Mouse (Mus musculus): Measurements from ENCODE around the gene Zfand3. TPM values are rescaled to one million over a fixed set of nuclear protein-coding genes. Genes with fewer than 3 reads are reported as not detected.

Gene Zfand3
- polyA plus RNA-seq, 1 experiment from 2014 or later: 43.0 TPM

GRCm38 (mm10) chr17:30205062-30205825 lies 200.7 kb downstream of the Zfand3 start:
- H3K36me3 ChIP-seq: peaks cover 11% of the 10 kb centered on the region; the same call in 1 of the 2 replicates
- H3K4me1 ChIP-seq (replicated peaks): peaks cover 14% of the 10 kb centered on the region
- ATAC-seq: no peak
- H3K4me3 ChIP-seq (replicated peaks): no peak overlapping the region
- WGBS: 91% methylated on average over 17 of the region's 17 CpGs
- no peak overlapping the region for H3K9ac ChIP-seq
- H3K4me2 ChIP-seq (replicated peaks): no peak overlapping the region
- H3K27ac ChIP-seq: no peak overlapping the region
- H3K27me3 ChIP-seq (replicated peaks): no peaks in the 10 kb centered on the region
- H3K9me3 ChIP-seq: no peaks in the 10 kb centered on the region

- H3K36me3 ChIP-seq: peaks cover 11% of the 10 kb centered on the region; the same call in 1 of the 2 replicates
- no peaks in the 10 kb centered on the region for H3K27me3 ChIP-seq (replicated peaks)
- no peak overlapping the region for H3K4me2 ChIP-seq (replicated peaks)
- no peaks in the 10 kb centered on the region; the same call in 1 of the 2 replicates for H3K4me1 ChIP-seq (replicated peaks)
- H3K27ac ChIP-seq: no peak overlapping the region
- WGBS: 83% methylated on average over 8 of the region's 8 CpGs
- H3K9me3 ChIP-seq: no peaks in the 10 kb centered on the region
- H3K4me3 ChIP-seq (replicated peaks): no peak overlapping the region
- H3K9ac ChIP-seq: no peak overlapping the region
- no peak for ATAC-seq
These were observed 205.7 kb downstream of the Zfand3 start for GRCm38 (mm10) chr17:30210262-30210661.

- no peak for ATAC-seq
- Histone ChIP-seq H3K4me1 (replicated peaks) (no peaks in the 10 kb centered on the region; the same call in 1 of the 2 replicates), H3K9me3 (no peaks in the 10 kb centered on the region), H3K4me2 (replicated peaks) (no peak overlapping the region), H3K27ac (no peak overlapping the region), H3K4me3 (replicated peaks) (no peak overlapping the region), H3K27me3 (replicated peaks) (no peaks in the 10 kb centered on the region), H3K9ac (no peak overlapping the region), H3K36me3 (peaks cover 11% of the 10 kb centered on the region; the same call in 1 of the 2 replicates)
- WGBS: 91% methylated on average over 6 of the region's 6 CpGs
These were observed 206.4 kb downstream of the Zfand3 start for GRCm38 (mm10) chr17:30210936-30211335.

- H3K4me3 ChIP-seq (replicated peaks): no peak overlapping the region
- H3K9ac ChIP-seq: no peak overlapping the region
- no peak overlapping the region for H3K4me2 ChIP-seq (replicated peaks)
- H3K36me3 ChIP-seq: peaks cover 10% of the 10 kb centered on the region; the same call in 1 of the 2 replicates
- H3K9me3 ChIP-seq: no peaks in the 10 kb centered on the region
- no peaks in the 10 kb centered on the region for H3K27me3 ChIP-seq (replicated peaks)
- no peak overlapping the region for H3K27ac ChIP-seq
- ATAC-seq: 0 out of 2 replicates have a peak, but pooled peaks have one; percentile 29
- no peaks in the 10 kb centered on the region for H3K4me1 ChIP-seq (replicated peaks)
- WGBS: 78% methylated on average over 12 of the region's 12 CpGs
These were observed 208.1 kb downstream of the Zfand3 start for GRCm38 (mm10) chr17:30212647-30213046.

GRCm38 (mm10) chr17:30213371-30213770 lies 208.8 kb downstream of the Zfand3 start:
- H3K9me3 ChIP-seq: no peaks in the 10 kb centered on the region
- 75% methylated on average over 5 of the region's 5 CpGs for WGBS
- no peaks in the 10 kb centered on the region for H3K4me1 ChIP-seq (replicated peaks)
- no peak overlapping the region for H3K4me3 ChIP-seq (replicated peaks)
- H3K9ac ChIP-seq: no peak overlapping the region
- ATAC-seq: no peak
- no peak overlapping the region for H3K27ac ChIP-seq
- H3K27me3 ChIP-seq (replicated peaks): no peaks in the 10 kb centered on the region
- H3K4me2 ChIP-seq (replicated peaks): no peak overlapping the region
- H3K36me3 ChIP-seq: peaks cover 6% of the 10 kb centered on the region; the same call in 1 of the 2 replicates

GRCm38 (mm10) chr17:30214393-30214792 lies 209.9 kb downstream of the Zfand3 start:
- no peak for ATAC-seq
- Histone ChIP-seq H3K4me3 (replicated peaks) (no peak overlapping the region), H3K36me3 (peaks cover 2% of the 10 kb centered on the region; the same call in 1 of the 2 replicates), H3K4me1 (replicated peaks) (no peaks in the 10 kb centered on the region), H3K27me3 (replicated peaks) (no peaks in the 10 kb centered on the region), H3K9ac (no peak overlapping the region), H3K27ac (no peak overlapping the region), H3K4me2 (replicated peaks) (no peak overlapping the region), H3K9me3 (no peaks in the 10 kb centered on the region)
- WGBS: 76% methylated on average over 6 of the region's 6 CpGs

- no peaks in the 10 kb centered on the region for H3K4me1 ChIP-seq (replicated peaks)
- no peaks in the 10 kb centered on the region for H3K9me3 ChIP-seq
- H3K27me3 ChIP-seq (replicated peaks): no peaks in the 10 kb centered on the region
- H3K4me3 ChIP-seq (replicated peaks): no peak overlapping the region
- ATAC-seq: no peak
- H3K4me2 ChIP-seq (replicated peaks): no peak overlapping the region
- H3K27ac ChIP-seq: no peak overlapping the region
- H3K9ac ChIP-seq: no peak overlapping the region
- 60% methylated on average over 4 of the region's 4 CpGs for WGBS
- no peaks in the 10 kb centered on the region; the same call in 1 of the 2 replicates for H3K36me3 ChIP-seq
These were observed 211.2 kb downstream of the Zfand3 start for GRCm38 (mm10) chr17:30215741-30216140.

- 76% methylated on average over 14 of the region's 14 CpGs for WGBS
- Histone ChIP-seq H3K4me3 (replicated peaks) (no peak overlapping the region), H3K4me2 (replicated peaks) (no peak overlapping the region), H3K9me3 (no peaks in the 10 kb centered on the region), H3K27ac (no peak overlapping the region), H3K27me3 (replicated peaks) (no peaks in the 10 kb centered on the region), H3K9ac (no peak overlapping the region), H3K4me1 (replicated peaks) (peaks cover 3% of the 10 kb centered on the region; the same call in 1 of the 2 replicates), H3K36me3 (no peaks in the 10 kb centered on the region; the same call in 1 of the 2 replicates)
- no peak for ATAC-seq
These were observed 217.1 kb downstream of the Zfand3 start for GRCm38 (mm10) chr17:30221677-30222076.

GRCm38 (mm10) chr17:30222361-30222760 lies 217.8 kb downstream of the Zfand3 start:
- peaks cover 3% of the 10 kb centered on the region; the same call in 1 of the 2 replicates for H3K4me1 ChIP-seq (replicated peaks)
- no peaks in the 10 kb centered on the region for H3K9me3 ChIP-seq
- no peak overlapping the region for H3K27ac ChIP-seq
- H3K9ac ChIP-seq: no peak overlapping the region
- 82% methylated on average over 11 of the region's 11 CpGs for WGBS
- no peak for ATAC-seq
- H3K4me3 ChIP-seq (replicated peaks): no peak overlapping the region
- H3K36me3 ChIP-seq: no peaks in the 10 kb centered on the region; the same call in 1 of the 2 replicates
- H3K4me2 ChIP-seq (replicated peaks): no peak overlapping the region
- H3K27me3 ChIP-seq (replicated peaks): no peaks in the 10 kb centered on the region

- no peak for ATAC-seq
- H3K27ac ChIP-seq: no peak overlapping the region
- WGBS: 80% methylated on average over 12 of the region's 12 CpGs
- H3K9me3 ChIP-seq: no peaks in the 10 kb centered on the region
- H3K4me1 ChIP-seq (replicated peaks): peaks cover 3% of the 10 kb centered on the region; the same call in 1 of the 2 replicates
- no peaks in the 10 kb centered on the region for H3K27me3 ChIP-seq (replicated peaks)
- H3K9ac ChIP-seq: no peak overlapping the region
- H3K36me3 ChIP-seq: no peaks in the 10 kb centered on the region; the same call in 1 of the 2 replicates
- H3K4me2 ChIP-seq (replicated peaks): no peak overlapping the region
- H3K4me3 ChIP-seq (replicated peaks): no peak overlapping the region
These were observed 218.3 kb downstream of the Zfand3 start for GRCm38 (mm10) chr17:30222837-30223236.

- 33% methylated on average over 5 of the region's 5 CpGs for WGBS
- H3K4me1 ChIP-seq (replicated peaks): peaks cover 7% of the 10 kb centered on the region
- peak; percentile 37 for ATAC-seq
- no peaks in the 10 kb centered on the region for H3K36me3 ChIP-seq
- H3K27me3 ChIP-seq (replicated peaks): no peaks in the 10 kb centered on the region
- no peak overlapping the region for H3K4me2 ChIP-seq (replicated peaks)
- H3K9me3 ChIP-seq: no peaks in the 10 kb centered on the region
- H3K27ac ChIP-seq: no peak overlapping the region
- no peak overlapping the region for H3K9ac ChIP-seq
- H3K4me3 ChIP-seq (replicated peaks): no peak overlapping the region
These were observed 220.7 kb downstream of the Zfand3 start for GRCm38 (mm10) chr17:30225030-30225740.

GRCm38 (mm10) chr17:30228439-30229215 lies 224.1 kb downstream of the Zfand3 start:
- Histone ChIP-seq H3K9ac (no peak overlapping the region), H3K4me2 (replicated peaks) (no peak overlapping the region), H3K4me3 (replicated peaks) (no peak overlapping the region), H3K27me3 (replicated peaks) (no peaks in the 10 kb centered on the region), H3K27ac (no peak overlapping the region), H3K9me3 (no peaks in the 10 kb centered on the region), H3K36me3 (no peaks in the 10 kb centered on the region), H3K4me1 (replicated peaks) (peaks cover 21% of the 10 kb centered on the region)
- 85% methylated on average over 10 of the region's 10 CpGs for WGBS
- ATAC-seq: no peak

Data from intestine, embryonic 15.5 days (tissue).